Mouse (Mus musculus): ENCODE data around the gene Prss28. TPM values are rescaled to one million over a fixed set of nuclear protein-coding genes. Genes with fewer than 3 reads are reported as not detected.

The Prss28 gene
- polyA plus RNA-seq, 2 experiments, result not detected

- Histone ChIP-seq H3K27me3 (ENCODE audit: control insufficient read depth, insufficient read depth, low read length) (no peaks in the 10 kb centered on the region), H3K27ac (replicated peaks; ENCODE audit: low read depth, low read length) (peak overlapping the region; percentile 99), H3K4me1 (ENCODE audit: control insufficient read depth, insufficient read depth, low read length) (peaks cover 18% of the 10 kb centered on the region), H3K9ac (ENCODE audit: low read depth, low read length, severe bottlenecking) (peak overlapping the region; percentile 100), H3K4me2 (replicated peaks; ENCODE audit: low read depth, low read length, severe bottlenecking) (peak overlapping the region; percentile 98), H3K9me3 (ENCODE audit: control insufficient read depth, low read length) (no peaks in the 10 kb centered on the region), H3K36me3 (ENCODE audit: control insufficient read depth, insufficient read depth, low read length) (peaks cover 23% of the 10 kb centered on the region), H3K4me3 (replicated peaks; ENCODE audit: low read length) (peak overlapping the region; percentile 99)
- WGBS, result 3% methylated on average over 39 of the region's 45 CpGs
- TF ChIP-seq POLR2A (IDR thresholded peaks at IDR 0.05; ENCODE audit: borderline replicate concordance, extremely low read depth, insufficient read depth, insufficient read length), result 0 out of 2 replicates have a peak, but pooled peaks have one; percentile 60
- peak; percentile 94 for DNase-seq (ENCODE audit: low spot score)
- ATAC-seq (ENCODE audit: low FRiP score, low read depth), result peak; percentile 92
Measured at GRCm38 (mm10) chr17:25273706-25274501, 34.5 kb upstream of the Prss28 start.

GRCm38 (mm10) chr17:25274571-25275346 is 33.7 kb upstream of the Prss28 start, which contains the start of gene Ube2i:
TSS of gene Ube2i (minus strand) at chr17:25274622.
- no peak for ATAC-seq (ENCODE audit: low FRiP score, low read depth)
- DNase-seq (ENCODE audit: low spot score), result no peak
- Histone ChIP-seq H3K4me3 (replicated peaks; ENCODE audit: low read length) (peak within 1 kb of the TSS; percentile 99), H3K27ac (replicated peaks; ENCODE audit: low read depth, low read length) (peak within 1 kb of the TSS; percentile 99), H3K36me3 (ENCODE audit: control insufficient read depth, insufficient read depth, low read length) (peaks cover 15% of the 10 kb centered on the region), H3K4me1 (ENCODE audit: control insufficient read depth, insufficient read depth, low read length) (peaks cover 18% of the 10 kb centered on the region), H3K4me2 (replicated peaks; ENCODE audit: low read depth, low read length, severe bottlenecking) (peak within 1 kb of the TSS; percentile 98), H3K27me3 (ENCODE audit: control insufficient read depth, insufficient read depth, low read length) (no peaks in the 10 kb centered on the region), H3K9ac (ENCODE audit: low read depth, low read length, severe bottlenecking) (peak within 1 kb of the TSS; percentile 100), H3K9me3 (ENCODE audit: control insufficient read depth, low read length) (no peaks in the 10 kb centered on the region)
- no peak for TF ChIP-seq POLR2A (IDR thresholded peaks at IDR 0.05; ENCODE audit: borderline replicate concordance, extremely low read depth, insufficient read depth, insufficient read length)
- WGBS, result 79% methylated on average over 9 of the region's 9 CpGs

- no peak overlapping the region for H3K4me2 ChIP-seq (replicated peaks; ENCODE audit: low read depth, low read length, severe bottlenecking)
- H3K4me1 ChIP-seq (ENCODE audit: control insufficient read depth, insufficient read depth, low read length), result peaks cover 16% of the 10 kb centered on the region
- no peaks in the 10 kb centered on the region for H3K27me3 ChIP-seq (ENCODE audit: control insufficient read depth, insufficient read depth, low read length)
- peaks cover 9% of the 10 kb centered on the region; the same call in 1 of the 2 replicates for H3K36me3 ChIP-seq (ENCODE audit: control insufficient read depth, insufficient read depth, low read length)
- ATAC-seq (ENCODE audit: low FRiP score, low read depth), result no peak
- no peak for DNase-seq (ENCODE audit: low spot score)
- no peak overlapping the region for H3K4me3 ChIP-seq (replicated peaks; ENCODE audit: low read length)
- H3K9me3 ChIP-seq (ENCODE audit: control insufficient read depth, low read length), result no peaks in the 10 kb centered on the region
- H3K9ac ChIP-seq (ENCODE audit: low read depth, low read length, severe bottlenecking), result no peak overlapping the region
- no peak for TF ChIP-seq POLR2A (IDR thresholded peaks at IDR 0.05; ENCODE audit: borderline replicate concordance, extremely low read depth, insufficient read depth, insufficient read length)
- H3K27ac ChIP-seq (replicated peaks; ENCODE audit: low read depth, low read length), result no peak overlapping the region
- 93% methylated on average over 3 of the region's 3 CpGs for WGBS
Measured at GRCm38 (mm10) chr17:25275833-25276232, 32.6 kb upstream of the Prss28 start.

- Histone ChIP-seq H3K4me3 (replicated peaks; ENCODE audit: low read length) (no peak overlapping the region), H3K4me2 (replicated peaks; ENCODE audit: low read depth, low read length, severe bottlenecking) (no peak overlapping the region), H3K4me1 (ENCODE audit: control insufficient read depth, insufficient read depth, low read length) (no peaks in the 10 kb centered on the region), H3K36me3 (ENCODE audit: control insufficient read depth, insufficient read depth, low read length) (no peaks in the 10 kb centered on the region), H3K27ac (replicated peaks; ENCODE audit: low read depth, low read length) (no peak overlapping the region), H3K9me3 (ENCODE audit: control insufficient read depth, low read length) (no peaks in the 10 kb centered on the region), H3K9ac (ENCODE audit: low read depth, low read length, severe bottlenecking) (no peak overlapping the region), H3K27me3 (ENCODE audit: control insufficient read depth, insufficient read depth, low read length) (no peaks in the 10 kb centered on the region)
- 40% methylated on average over 11 of the region's 11 CpGs for WGBS
- no peak for TF ChIP-seq POLR2A (IDR thresholded peaks at IDR 0.05; ENCODE audit: borderline replicate concordance, extremely low read depth, insufficient read depth, insufficient read length)
- DNase-seq (ENCODE audit: low spot score) (peak; percentile 28), ATAC-seq (ENCODE audit: low FRiP score, low read depth) (no peak)
Measured at GRCm38 (mm10) chr17:25282133-25282532, 26.3 kb upstream of the Prss28 start.

- no peak for TF ChIP-seq POLR2A (IDR thresholded peaks at IDR 0.05; ENCODE audit: borderline replicate concordance, extremely low read depth, insufficient read depth, insufficient read length)
- Histone ChIP-seq H3K4me1 (ENCODE audit: control insufficient read depth, insufficient read depth, low read length) (no peaks in the 10 kb centered on the region), H3K27ac (replicated peaks; ENCODE audit: low read depth, low read length) (no peak overlapping the region), H3K27me3 (ENCODE audit: control insufficient read depth, insufficient read depth, low read length) (no peaks in the 10 kb centered on the region), H3K4me2 (replicated peaks; ENCODE audit: low read depth, low read length, severe bottlenecking) (no peak overlapping the region), H3K4me3 (replicated peaks; ENCODE audit: low read length) (no peak overlapping the region), H3K9me3 (ENCODE audit: control insufficient read depth, low read length) (no peaks in the 10 kb centered on the region), H3K9ac (ENCODE audit: low read depth, low read length, severe bottlenecking) (no peak overlapping the region), H3K36me3 (ENCODE audit: control insufficient read depth, insufficient read depth, low read length) (no peaks in the 10 kb centered on the region)
- 30% methylated on average over 3 of the region's 3 CpGs for WGBS
- DNase-seq (ENCODE audit: low spot score), result peak; percentile 56
- no peak for ATAC-seq (ENCODE audit: low FRiP score, low read depth)
Measured at GRCm38 (mm10) chr17:25285033-25285432, 23.4 kb upstream of the Prss28 start.
